Mouse (Mus musculus): Measurements from ENCODE around the gene Gm21870.
"Not testable (repeated sequence)": the region's sequence is repeated elsewhere in the genome, so short reads cannot be mapped to it uniquely, and the experiment has no call there.

Gene Gm21870

GRCm38 (mm10) chrX:33986716-33987115 is at the start of gene Gm21870:
Gene Gm21870, minus strand, starts transcription at chrX:33986816.
- not testable (repeated sequence) for DNase-seq

- not testable (repeated sequence) for DNase-seq
Observed at GRCm38 (mm10) chrX:33956440-33956839, 30.2 kb downstream of the Gm21870 start, which contains the start of gene Btbd35f6. Gene Btbd35f6, minus strand, starts transcription at chrX:33956540.
